Mouse (Mus musculus): ENCODE data around the gene Tmprss11b.

Tmprss11b gene

GRCm38 (mm10) chr5:86676262-86676661 is at the start of gene Tmprss11b:
Tmprss11b (minus strand) TSS chr5:86676362.
- no peak for DNase-seq

- DNase-seq, result no peak
Measured at GRCm38 (mm10) chr5:86725021-86725420, 48.9 kb upstream of the Tmprss11b start.

DNA sequence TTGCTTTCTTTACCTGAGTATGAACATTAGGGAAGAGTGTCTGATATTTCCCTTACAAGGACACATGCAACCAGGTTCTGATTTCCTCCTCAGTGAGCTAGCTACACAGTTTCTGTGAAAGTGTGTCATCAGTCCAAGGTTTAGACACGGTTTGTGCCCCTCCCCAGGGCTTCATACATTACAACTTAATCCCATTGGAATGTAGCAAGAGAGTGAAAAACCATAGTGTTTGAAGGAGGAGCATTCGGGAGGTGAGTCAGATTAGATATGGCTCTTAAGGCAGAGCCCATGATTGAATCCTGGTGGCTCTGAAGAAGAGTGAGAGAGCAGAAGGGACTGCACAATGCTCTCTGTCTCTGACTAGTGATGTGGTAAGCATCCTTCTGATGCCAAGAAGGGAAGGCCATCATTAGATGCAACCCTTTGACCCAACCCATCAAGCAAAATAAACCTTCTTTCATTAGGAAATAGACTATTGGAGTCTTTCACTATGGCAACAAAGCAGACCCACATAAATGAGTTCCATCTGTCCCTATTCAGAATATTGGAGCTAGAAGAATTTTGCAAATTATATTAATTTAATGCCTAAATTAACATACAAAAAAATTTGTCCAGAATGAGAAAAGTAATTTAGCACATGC is 46.8 kb upstream of the Tmprss11b start:
- peak; percentile 71 for DNase-seq

- no peak for DNase-seq
Measured at GRCm38 (mm10) chr5:86714967-86715366, 38.8 kb upstream of the Tmprss11b start.

DNA sequence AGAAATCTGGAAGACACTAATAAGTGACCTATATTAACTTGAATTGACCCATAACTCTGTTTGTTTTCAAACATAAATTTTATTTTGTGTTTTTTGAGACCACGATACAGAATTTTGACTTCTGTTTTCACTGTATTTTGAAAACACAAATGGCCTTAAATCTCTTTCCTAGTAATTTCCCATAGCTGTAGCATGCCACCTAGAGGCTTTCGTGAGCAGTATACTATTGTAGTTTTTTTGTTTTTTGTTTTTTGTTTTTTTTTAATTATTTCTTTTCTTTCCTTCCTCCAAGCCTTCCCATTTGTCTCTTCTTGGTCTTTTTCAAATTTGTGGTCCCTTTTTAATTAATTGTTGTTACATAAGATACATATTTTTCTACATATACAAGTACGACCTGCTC is 28.8 kb upstream of the Tmprss11b start:
- DNase-seq, result no peak

DNA sequence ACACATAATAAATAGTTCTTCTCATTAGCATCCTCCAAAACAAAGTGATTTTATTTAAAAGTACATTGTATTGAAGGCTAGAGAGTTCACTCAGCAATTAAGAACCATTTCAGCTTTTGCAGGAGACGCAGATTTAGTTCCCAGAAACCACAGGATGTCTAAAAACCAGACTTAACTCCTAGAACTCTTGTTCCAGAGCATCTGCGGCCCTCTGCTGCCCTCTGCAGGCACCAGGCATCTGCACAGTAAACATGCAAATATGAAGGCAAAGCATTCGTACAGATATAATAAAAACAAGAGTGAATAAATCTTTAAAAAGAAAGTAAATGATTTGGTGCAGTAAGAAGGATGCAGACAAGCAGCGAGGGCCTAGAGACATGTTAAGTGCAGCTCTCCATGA is 8.5 kb upstream of the Tmprss11b start:
- DNase-seq, result peak; percentile 47

DNA sequence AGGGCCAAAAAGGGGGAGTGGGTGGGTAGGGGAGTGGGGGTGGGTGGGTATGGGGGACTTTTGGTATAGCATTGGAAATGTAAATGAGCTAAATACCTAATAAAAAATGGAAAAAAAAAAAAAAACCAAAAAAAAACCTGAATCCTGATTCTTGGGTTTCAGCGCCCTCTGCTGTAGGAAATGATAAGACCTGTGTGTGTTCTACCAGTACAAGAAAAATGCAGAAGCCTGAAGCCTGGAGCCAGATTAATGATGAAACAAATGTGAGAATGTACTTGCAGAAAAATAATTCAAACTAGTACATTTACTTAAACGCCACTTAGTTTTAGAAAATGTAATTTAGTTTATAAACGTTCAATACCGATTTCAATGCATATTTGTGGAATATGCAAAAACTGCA is 27.0 kb downstream of the Tmprss11b start:
- peak; percentile 58 for DNase-seq

DNA sequence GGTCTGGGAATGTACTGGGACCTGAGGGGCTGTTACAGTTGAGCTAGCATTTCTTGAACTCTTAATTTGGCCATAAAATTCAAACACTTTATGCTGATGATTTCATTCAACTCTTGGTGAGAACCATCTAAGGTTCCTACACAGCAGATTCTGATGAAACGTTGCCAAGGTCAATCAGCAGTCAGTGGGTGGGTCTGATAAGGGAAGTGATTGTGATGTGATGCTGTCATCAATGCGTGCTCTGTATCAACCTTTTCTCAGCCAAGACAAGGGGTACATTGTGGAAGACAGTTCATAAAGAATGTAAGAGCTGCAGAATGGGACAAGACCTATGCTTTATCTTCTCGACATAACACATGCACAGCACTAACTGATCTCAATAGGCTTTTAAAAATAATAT is 35.4 kb downstream of the Tmprss11b start:
- no peak for DNase-seq

DNA sequence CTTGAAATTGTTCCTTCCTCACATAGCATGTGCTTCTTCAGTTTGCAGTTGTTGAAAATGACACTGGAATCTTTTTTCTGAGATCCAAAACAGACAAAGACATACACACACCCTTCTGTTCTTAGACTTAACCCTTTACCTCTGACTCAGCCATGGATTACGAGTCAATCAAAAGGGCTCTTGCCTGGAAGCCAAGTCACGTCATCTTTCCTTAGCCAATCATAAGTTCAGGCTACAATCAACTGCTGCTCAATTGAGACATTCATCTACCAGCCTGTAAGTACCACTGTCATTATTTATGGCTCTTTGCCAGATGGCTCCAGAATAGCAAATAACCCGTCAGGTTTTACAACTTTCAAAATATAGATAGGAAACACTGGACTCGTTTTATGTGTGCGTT is 43.8 kb downstream of the Tmprss11b start, which contains the start of gene Tmprss11f:
Tmprss11f (minus strand) TSS at position 101 of the 400 bp plus-strand sequence.
- no peak for DNase-seq

DNA sequence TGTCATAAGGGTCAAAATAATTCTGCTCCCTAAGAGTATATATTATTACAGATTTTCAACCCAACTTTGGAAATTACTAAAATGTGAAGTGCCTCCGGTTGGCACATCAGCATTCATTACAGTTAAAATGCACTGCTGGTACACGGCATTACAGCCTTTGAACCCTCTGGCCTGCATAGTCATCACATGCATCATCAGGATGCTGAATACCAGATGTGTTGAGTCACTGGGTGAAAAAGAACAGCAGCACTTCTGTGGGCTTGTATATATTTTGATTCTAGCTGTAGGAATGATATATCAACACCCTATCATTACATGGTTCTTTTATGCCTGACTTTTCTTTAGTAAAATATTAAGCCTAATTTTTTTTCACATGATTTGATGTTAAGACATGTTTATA is 45.5 kb downstream of the Tmprss11b start:
- DNase-seq, result no peak

DNA sequence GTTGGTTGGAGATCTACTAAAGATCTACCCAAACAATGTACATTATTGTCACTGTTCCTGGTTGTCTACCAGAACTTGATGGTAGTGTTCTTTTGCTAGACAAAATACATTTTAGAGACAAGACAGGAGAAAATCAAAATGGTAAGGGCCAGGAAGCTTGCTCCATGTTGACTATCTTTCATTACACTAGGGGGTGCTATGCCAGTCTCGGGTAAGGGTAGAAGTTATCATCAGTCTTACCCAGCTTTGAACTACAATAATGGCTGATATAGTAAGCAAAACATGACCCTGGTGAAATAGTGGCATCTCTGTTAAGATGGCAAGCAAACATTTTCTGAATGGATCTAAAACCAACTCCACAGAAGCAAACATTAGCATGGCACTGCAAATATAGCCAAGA is 54.4 kb downstream of the Tmprss11b start:
- DNase-seq, result no peak
